Mouse (Mus musculus): ENCODE data around the gene Olfr1223. TPM values are rescaled to one million over a fixed set of nuclear protein-coding genes. Genes with fewer than 3 reads are reported as not detected.
"Not testable (repeated sequence)": the region's sequence is repeated elsewhere in the genome, so short reads cannot be mapped to it uniquely, and the experiment has no call there.

The Olfr1223 gene
- polyA plus RNA-seq (2014; fragmentation: Nextera tagmentation; extraction: Ambion mirVana) = not detected in 2 replicates

DNA sequence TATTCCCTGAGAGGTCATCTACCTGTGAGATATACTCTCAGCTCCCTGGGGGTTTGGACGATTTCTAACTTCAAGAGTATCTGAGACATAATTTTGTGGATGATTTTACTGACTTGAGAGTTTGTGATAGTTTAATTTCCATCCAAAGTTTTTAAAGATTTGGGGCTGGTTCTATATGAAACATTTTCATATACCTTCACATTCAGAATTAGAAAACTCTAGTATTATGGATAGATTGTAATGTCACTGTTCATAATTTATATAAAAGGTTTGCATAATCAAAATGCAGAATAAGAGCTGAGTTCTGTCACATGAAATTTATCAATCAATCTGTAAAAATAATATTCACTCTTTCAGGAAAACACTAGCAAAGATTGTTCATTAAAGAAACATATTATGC is at the start of gene Olfr1223:
Olfr1223 (minus strand) TSS at position 101 of the 400 bp plus-strand sequence.
- Histone ChIP-seq H3K4me1 (ENCODE audit: control insufficient read depth, insufficient read depth, low read length) (no peaks in the 10 kb centered on the region), H3K4me2 (ENCODE audit: low read depth, low read length) (no peak within 1 kb of the TSS), H3K9me3 (ENCODE audit: control insufficient read depth, low read length) (no peaks in the 10 kb centered on the region), H3K36me3 (ENCODE audit: control insufficient read depth, insufficient read depth, low read length) (no peaks in the 10 kb centered on the region), H3K4me3 (ENCODE audit: low read depth, low read length) (no peak within 1 kb of the TSS), H3K27ac (ENCODE audit: low read depth, low read length) (no peak within 1 kb of the TSS), H3K9ac (replicated peaks; ENCODE audit: low read depth, low read length) (no peak within 1 kb of the TSS), H3K27me3 (ENCODE audit: control insufficient read depth, insufficient read depth, low read length) (no peaks in the 10 kb centered on the region)
- no peak for ATAC-seq (ENCODE audit: low read depth)
- WGBS = 74% methylated on average over 1 of the region's 1 CpGs

DNA sequence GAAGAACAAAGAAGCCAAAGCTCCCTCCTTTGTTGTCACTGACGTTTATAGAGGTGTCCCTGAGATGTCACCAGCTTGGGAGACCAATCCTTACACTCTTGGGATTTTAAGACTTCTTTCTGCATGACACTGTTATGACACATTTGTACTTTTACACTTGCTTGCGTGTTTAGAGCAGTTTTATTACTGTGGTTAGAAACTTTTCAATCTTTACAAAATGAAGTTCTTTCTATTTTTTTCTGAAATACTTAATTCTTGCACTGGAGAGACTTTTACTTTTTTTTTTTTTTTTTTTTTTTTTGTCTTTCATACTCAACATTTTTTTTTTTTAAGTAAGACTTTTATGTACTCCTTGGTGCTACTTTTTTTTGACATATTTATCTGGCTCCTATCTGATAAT is 48.6 kb upstream of the Olfr1223 start, which contains the start of gene Olfr1226:
Olfr1226 (minus strand) TSS at position 101 of the 400 bp plus-strand sequence.
- no peak for ATAC-seq (ENCODE audit: low read depth)
- Histone ChIP-seq H3K36me3 (ENCODE audit: control insufficient read depth, insufficient read depth, low read length) (no peaks in the 10 kb centered on the region), H3K4me1 (ENCODE audit: control insufficient read depth, insufficient read depth, low read length) (no peaks in the 10 kb centered on the region), H3K27ac (ENCODE audit: low read depth, low read length) (no peak within 1 kb of the TSS), H3K27me3 (ENCODE audit: control insufficient read depth, insufficient read depth, low read length) (no peaks in the 10 kb centered on the region), H3K9ac (replicated peaks; ENCODE audit: low read depth, low read length) (no peak within 1 kb of the TSS), H3K9me3 (ENCODE audit: control insufficient read depth, low read length) (no peaks in the 10 kb centered on the region), H3K4me3 (ENCODE audit: low read depth, low read length) (no peak within 1 kb of the TSS), H3K4me2 (ENCODE audit: low read depth, low read length) (no peak within 1 kb of the TSS)
- 64% methylated on average over 2 of the region's 2 CpGs for WGBS

GRCm38 (mm10) chr2:89196325-89196982 is 45.1 kb upstream of the Olfr1223 start:
- no peaks in the 10 kb centered on the region for H3K36me3 ChIP-seq (ENCODE audit: control insufficient read depth, insufficient read depth, low read length)
- no peaks in the 10 kb centered on the region for H3K4me1 ChIP-seq (ENCODE audit: control insufficient read depth, insufficient read depth, low read length)
- H3K4me3 ChIP-seq (ENCODE audit: low read depth, low read length) = no peak overlapping the region
- WGBS = 91% methylated on average over 3 of the region's 3 CpGs
- ATAC-seq (ENCODE audit: low read depth) = no peak
- no peak overlapping the region for H3K4me2 ChIP-seq (ENCODE audit: low read depth, low read length)
- no peak overlapping the region for H3K27ac ChIP-seq (ENCODE audit: low read depth, low read length)
- no peaks in the 10 kb centered on the region for H3K9me3 ChIP-seq (ENCODE audit: control insufficient read depth, low read length)
- no peak overlapping the region for H3K9ac ChIP-seq (replicated peaks; ENCODE audit: low read depth, low read length)
- no peaks in the 10 kb centered on the region for H3K27me3 ChIP-seq (ENCODE audit: control insufficient read depth, insufficient read depth, low read length)

DNA sequence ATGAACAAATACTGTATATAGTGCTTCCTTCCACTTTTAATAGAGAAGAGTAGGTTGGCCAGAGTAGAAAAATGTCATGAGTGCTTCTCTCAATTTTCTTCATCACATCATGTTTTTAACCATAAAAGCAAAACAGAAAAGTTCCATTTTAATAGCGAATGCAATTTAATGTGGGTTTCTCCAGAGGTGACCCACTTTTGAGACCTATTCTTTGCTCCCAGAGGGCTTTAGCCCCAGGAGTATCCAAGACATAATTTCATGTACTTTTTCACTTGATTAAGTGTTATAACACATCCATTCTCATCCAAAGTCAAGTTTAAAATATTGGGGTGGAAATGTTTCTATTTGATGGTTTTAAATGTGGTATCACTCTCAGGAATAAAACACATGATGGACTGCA is 23.2 kb upstream of the Olfr1223 start, which contains the start of gene Olfr1225:
Olfr1225 (minus strand) TSS at position 101 of the 400 bp plus-strand sequence.
- H3K9me3 ChIP-seq (ENCODE audit: control insufficient read depth, low read length) = no peaks in the 10 kb centered on the region

GRCm38 (mm10) chr2:89164711-89165110 is 13.4 kb upstream of the Olfr1223 start:
- WGBS = 93% methylated on average over 4 of the region's 4 CpGs

More for the DNA sequence above, 23.2 kb upstream of the Olfr1223 start, which contains the start of gene Olfr1225:
- H3K27ac ChIP-seq (ENCODE audit: low read depth, low read length) = no peak within 1 kb of the TSS
- 91% methylated on average over 1 of the region's 1 CpGs for WGBS
- H3K4me2 ChIP-seq (ENCODE audit: low read depth, low read length) = no peak within 1 kb of the TSS
- no peaks in the 10 kb centered on the region for H3K4me1 ChIP-seq (ENCODE audit: control insufficient read depth, insufficient read depth, low read length)
- no peak within 1 kb of the TSS for H3K4me3 ChIP-seq (ENCODE audit: low read depth, low read length)
- no peaks in the 10 kb centered on the region for H3K36me3 ChIP-seq (ENCODE audit: control insufficient read depth, insufficient read depth, low read length)
- no peak for ATAC-seq (ENCODE audit: low read depth)
- H3K9ac ChIP-seq (replicated peaks; ENCODE audit: low read depth, low read length) = no peak within 1 kb of the TSS
- H3K27me3 ChIP-seq (ENCODE audit: control insufficient read depth, insufficient read depth, low read length) = no peaks in the 10 kb centered on the region

DNA sequence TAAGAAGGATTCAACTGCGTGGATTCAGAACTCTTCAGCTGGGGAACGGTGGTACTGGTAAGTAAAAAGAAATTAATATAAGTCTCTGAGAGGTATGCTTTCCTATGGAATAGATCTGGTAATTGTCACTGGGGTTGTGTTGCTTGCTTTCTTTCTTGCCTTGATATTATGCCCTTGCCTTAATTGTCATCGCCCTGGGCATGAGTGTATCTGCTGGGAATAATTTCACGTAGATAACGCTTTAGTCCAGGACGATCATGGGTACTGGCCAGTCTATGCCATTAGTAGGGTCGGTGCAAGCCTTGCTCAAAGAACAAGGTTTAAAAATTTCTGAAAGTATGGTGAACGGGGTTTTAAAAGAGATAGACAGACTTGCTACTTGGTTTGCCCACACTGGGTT is 12.6 kb upstream of the Olfr1223 start, which contains the start of gene Olfr1224-ps1:
Olfr1224-ps1 (minus strand) TSS at position 101 of the 400 bp plus-strand sequence.
- H3K27me3 ChIP-seq (ENCODE audit: control insufficient read depth, insufficient read depth, low read length); ATAC-seq (ENCODE audit: low read depth); H3K9ac ChIP-seq (replicated peaks; ENCODE audit: low read depth, low read length); H3K4me1 ChIP-seq (ENCODE audit: control insufficient read depth, insufficient read depth, low read length); H3K4me2 ChIP-seq (ENCODE audit: low read depth, low read length); H3K27ac ChIP-seq (ENCODE audit: low read depth, low read length); H3K4me3 ChIP-seq (ENCODE audit: low read depth, low read length); H3K36me3 ChIP-seq (ENCODE audit: control insufficient read depth, insufficient read depth, low read length); H3K9me3 ChIP-seq (ENCODE audit: control insufficient read depth, low read length): not testable (repeated sequence)
- 94% methylated on average over 8 of the region's 8 CpGs for WGBS

More at GRCm38 (mm10) chr2:89164711-89165110, 13.4 kb upstream of the Olfr1223 start:
- H3K27ac ChIP-seq (ENCODE audit: low read depth, low read length); H3K4me1 ChIP-seq (ENCODE audit: control insufficient read depth, insufficient read depth, low read length); ATAC-seq (ENCODE audit: low read depth); H3K27me3 ChIP-seq (ENCODE audit: control insufficient read depth, insufficient read depth, low read length); H3K4me3 ChIP-seq (ENCODE audit: low read depth, low read length); H3K9me3 ChIP-seq (ENCODE audit: control insufficient read depth, low read length); H3K36me3 ChIP-seq (ENCODE audit: control insufficient read depth, insufficient read depth, low read length); H3K9ac ChIP-seq (replicated peaks; ENCODE audit: low read depth, low read length); H3K4me2 ChIP-seq (ENCODE audit: low read depth, low read length): not testable (repeated sequence)

GRCm38 (mm10) chr2:89132954-89133353 is 18.4 kb downstream of the Olfr1223 start, which contains the start of gene Olfr1222:
Olfr1222 (minus strand) TSS chr2:89133054.
- no peak within 1 kb of the TSS for H3K9ac ChIP-seq (replicated peaks; ENCODE audit: low read depth, low read length)
- no peak for ATAC-seq (ENCODE audit: low read depth)
- WGBS = 82% methylated on average over 3 of the region's 3 CpGs

GRCm38 (mm10) chr2:89117183-89117582 is 34.2 kb downstream of the Olfr1223 start, which contains the start of gene Olfr1221:
Olfr1221 (minus strand) TSS chr2:89117283.
- Histone ChIP-seq H3K4me2 (ENCODE audit: low read depth, low read length) (no peak within 1 kb of the TSS), H3K27me3 (ENCODE audit: control insufficient read depth, insufficient read depth, low read length) (no peaks in the 10 kb centered on the region), H3K27ac (ENCODE audit: low read depth, low read length) (no peak within 1 kb of the TSS), H3K9ac (replicated peaks; ENCODE audit: low read depth, low read length) (no peak within 1 kb of the TSS), H3K4me1 (ENCODE audit: control insufficient read depth, insufficient read depth, low read length) (no peaks in the 10 kb centered on the region), H3K4me3 (ENCODE audit: low read depth, low read length) (no peak within 1 kb of the TSS), H3K36me3 (ENCODE audit: control insufficient read depth, insufficient read depth, low read length) (no peaks in the 10 kb centered on the region), H3K9me3 (ENCODE audit: control insufficient read depth, low read length) (no peaks in the 10 kb centered on the region)
- ATAC-seq (ENCODE audit: low read depth) = no peak
- WGBS = 89% methylated on average over 2 of the region's 2 CpGs

More at GRCm38 (mm10) chr2:89132954-89133353, 18.4 kb downstream of the Olfr1223 start, which contains the start of gene Olfr1222:
- Histone ChIP-seq H3K4me2 (ENCODE audit: low read depth, low read length) (no peak within 1 kb of the TSS), H3K27me3 (ENCODE audit: control insufficient read depth, insufficient read depth, low read length) (no peaks in the 10 kb centered on the region), H3K9me3 (ENCODE audit: control insufficient read depth, low read length) (no peaks in the 10 kb centered on the region), H3K36me3 (ENCODE audit: control insufficient read depth, insufficient read depth, low read length) (no peaks in the 10 kb centered on the region), H3K4me1 (ENCODE audit: control insufficient read depth, insufficient read depth, low read length) (no peaks in the 10 kb centered on the region), H3K27ac (ENCODE audit: low read depth, low read length) (no peak within 1 kb of the TSS), H3K4me3 (ENCODE audit: low read depth, low read length) (no peak within 1 kb of the TSS)

GRCm38 (mm10) chr2:89106735-89107134 is 44.6 kb downstream of the Olfr1223 start, which contains the start of gene Olfr1220:
Olfr1220 (minus strand) TSS chr2:89106835.
- no peaks in the 10 kb centered on the region for H3K36me3 ChIP-seq (ENCODE audit: control insufficient read depth, insufficient read depth, low read length)
- no peak within 1 kb of the TSS for H3K27ac ChIP-seq (ENCODE audit: low read depth, low read length)
- H3K9ac ChIP-seq (replicated peaks; ENCODE audit: low read depth, low read length) = no peak within 1 kb of the TSS
- no peaks in the 10 kb centered on the region for H3K27me3 ChIP-seq (ENCODE audit: control insufficient read depth, insufficient read depth, low read length)
- H3K4me2 ChIP-seq (ENCODE audit: low read depth, low read length) = no peak within 1 kb of the TSS
- no peaks in the 10 kb centered on the region for H3K9me3 ChIP-seq (ENCODE audit: control insufficient read depth, low read length)
- no peaks in the 10 kb centered on the region for H3K4me1 ChIP-seq (ENCODE audit: control insufficient read depth, insufficient read depth, low read length)
- WGBS = 82% methylated on average over 3 of the region's 3 CpGs
- ATAC-seq (ENCODE audit: low read depth) = no peak
- H3K4me3 ChIP-seq (ENCODE audit: low read depth, low read length) = no peak within 1 kb of the TSS
